Mouse (Mus musculus) left cerebral cortex, adult 11 months (tissue): ENCODE measurements around the gene Pptc7.

Experiments used
- DNase-seq: peaks from one replicate; pipeline ENCODE4 v3.0.0; 2022; ENCODE audit warnings: low spot score

The Pptc7 gene

GRCm38 (mm10) chr5:122267136-122267535 is 17.0 kb upstream of the Pptc7 start:
- DNase-seq, result no peak

- peak; percentile 47 for DNase-seq
These were observed 16.3 kb upstream of the Pptc7 start for GRCm38 (mm10) chr5:122267899-122268298.

GRCm38 (mm10) chr5:122268858-122269604 is 15.1 kb upstream of the Pptc7 start:
- DNase-seq, result no peak

- no peak for DNase-seq
These were observed 11.3 kb upstream of the Pptc7 start for GRCm38 (mm10) chr5:122272821-122273220.

- DNase-seq, result no peak
These were observed 9.4 kb upstream of the Pptc7 start for GRCm38 (mm10) chr5:122274785-122275184.

- DNase-seq, result no peak
These were observed 5.2 kb upstream of the Pptc7 start for GRCm38 (mm10) chr5:122278946-122279345.

- DNase-seq, result no peak
These were observed 4.3 kb upstream of the Pptc7 start for GRCm38 (mm10) chr5:122279799-122280421.

- DNase-seq, result no peak
These were observed 3.7 kb upstream of the Pptc7 start for GRCm38 (mm10) chr5:122280422-122280826.

- no peak for DNase-seq
These were observed 3.2 kb upstream of the Pptc7 start for GRCm38 (mm10) chr5:122280827-122281462.

- DNase-seq, result no peak
These were observed 360 bp upstream of the Pptc7 start for GRCm38 (mm10) chr5:122283828-122284182.

- DNase-seq, result no peak
These were observed 1.0 kb downstream of the Pptc7 start for GRCm38 (mm10) chr5:122285029-122285766.

GRCm38 (mm10) chr5:122285767-122286150 is 1.6 kb downstream of the Pptc7 start:
- no peak for DNase-seq

GRCm38 (mm10) chr5:122286191-122286590 is 2.0 kb downstream of the Pptc7 start:
- DNase-seq, result no peak

- DNase-seq, result no peak
These were observed 2.9 kb downstream of the Pptc7 start for GRCm38 (mm10) chr5:122287026-122287425.

GRCm38 (mm10) chr5:122288147-122288811 is 4.1 kb downstream of the Pptc7 start:
- DNase-seq, result no peak

GRCm38 (mm10) chr5:122291149-122291548 is 7.0 kb downstream of the Pptc7 start:
- no peak for DNase-seq

GRCm38 (mm10) chr5:122291553-122292339 is 7.6 kb downstream of the Pptc7 start:
- no peak for DNase-seq

- no peak for DNase-seq
These were observed 9.0 kb downstream of the Pptc7 start for GRCm38 (mm10) chr5:122293131-122293530.

GRCm38 (mm10) chr5:122294219-122294735 is 10.1 kb downstream of the Pptc7 start:
- no peak for DNase-seq

- no peak for DNase-seq
These were observed 11.2 kb downstream of the Pptc7 start for GRCm38 (mm10) chr5:122295113-122295935.
